Mouse (Mus musculus) liver, adult 2 months (tissue): ENCODE data around the gene Bank1. TPM values are rescaled to one million over a fixed set of nuclear protein-coding genes. Genes with fewer than 3 reads are reported as not detected.

Experiments
- DNase-seq: peaks from one replicate; pipeline ENCODE4 v3.0.0-alpha.2; 2011; ENCODE audit warnings: low read depth, low spot score; ENCODE audit errors: extremely low read depth
- H3K27ac ChIP-seq: fragments of 200-500 bp; replicated peaks from 2 replicates; pipeline ENCODE4 v1.5.1; 2012; ENCODE audit warnings: low read depth, mild to moderate bottlenecking, control low read depth, inconsistent platforms, low read length; ENCODE audit not compliant: insufficient read depth
- H3K27me3 ChIP-seq: fragments of 200-500 bp; 2 replicates; pipeline ENCODE4 v1.6.1; 2012; ENCODE audit warnings: mild to moderate bottlenecking, moderate library complexity, low read length, inconsistent platforms; ENCODE audit not compliant: control insufficient read depth, insufficient read depth
- H3K36me3 ChIP-seq: fragments of 200-500 bp; 2 replicates; pipeline ENCODE4 v1.6.1; 2012; ENCODE audit warnings: low read length, inconsistent platforms; ENCODE audit not compliant: control insufficient read depth, insufficient read depth
- H3K4me1 ChIP-seq: fragments of 200-500 bp; 2 replicates; pipeline ENCODE4 v1.6.1; 2011; ENCODE audit warnings: low read length; ENCODE audit not compliant: control insufficient read depth, insufficient read depth
- H3K4me3 ChIP-seq: fragments of 200-500 bp; 2 replicates; pipeline ENCODE4 v1.5.1; 2011; ENCODE audit warnings: low read depth, mild to moderate bottlenecking, control low read depth, low read length, moderate library complexity; ENCODE audit not compliant: insufficient read depth
- H3K79me2 ChIP-seq: fragments of 200-500 bp; 2 replicates; pipeline ENCODE4 v1.6.1; 2012; ENCODE audit warnings: inconsistent platforms, mild to moderate bottlenecking, low read length, moderate library complexity; ENCODE audit not compliant: control insufficient read depth, insufficient read depth
- H3K9ac ChIP-seq: fragments of 200-500 bp; 2 replicates; pipeline ENCODE4 v1.6.1; 2012; ENCODE audit warnings: low read depth, mild to moderate bottlenecking, control low read depth, inconsistent platforms, low read length
- CTCF ChIP-seq: fragments of 200-500 bp; IDR thresholded peaks from 2 replicates; pipeline ENCODE4 v1.5.1; 2011; ENCODE audit warnings: low read depth, low read length, control low read depth
- POLR2A ChIP-seq: fragments of 200-500 bp; IDR thresholded peaks from 2 replicates; pipeline ENCODE4 v1.6.1; 2011; ENCODE audit warnings: low read length, control low read depth; ENCODE audit not compliant: insufficient read depth; ENCODE audit errors: extremely low read depth
- WGBS: fragments of 180-500 bp; shearing (Covaris S2); methylation state at CpG from one replicate; pipeline ENCODE4 v1.1.7; 2018; 5-methylcytosine and 5-hydroxymethylcytosine counted together
- polyA plus RNA-seq: library from polyadenylated mRNA; depleted of rRNA; stranded (reverse); fragments of >200 nt; gene quantifications from 2 replicates; pipeline ENCODE4 v1.2.3, GENCODE M21; 2012
- total RNA-seq: library from RNA; depleted of rRNA; stranded (reverse); fragments of >200 nt; gene quantifications from 2 replicates; pipeline ENCODE4 v1.2.3, GENCODE M21; 2014

The Bank1 gene
- total and polyA plus RNA-seq, 2 experiments: 0.49 to 3.2 TPM

- TF ChIP-seq CTCF: no peak
- no peak for TF ChIP-seq POLR2A
- Histone ChIP-seq H3K4me3 (no peak overlapping the region), H3K79me2 (no peaks in the 10 kb centered on the region), H3K36me3 (no peaks in the 10 kb centered on the region), H3K27ac (no peak overlapping the region), H3K9ac (no peak overlapping the region), H3K4me1 (no peaks in the 10 kb centered on the region), H3K27me3 (no peaks in the 10 kb centered on the region)
- WGBS: 97% methylated on average over 2 of the region's 2 CpGs
- no peak for DNase-seq
Measured at GRCm38 (mm10) chr3:136045381-136045780, 280.5 kb downstream of the Bank1 start.

DNA sequence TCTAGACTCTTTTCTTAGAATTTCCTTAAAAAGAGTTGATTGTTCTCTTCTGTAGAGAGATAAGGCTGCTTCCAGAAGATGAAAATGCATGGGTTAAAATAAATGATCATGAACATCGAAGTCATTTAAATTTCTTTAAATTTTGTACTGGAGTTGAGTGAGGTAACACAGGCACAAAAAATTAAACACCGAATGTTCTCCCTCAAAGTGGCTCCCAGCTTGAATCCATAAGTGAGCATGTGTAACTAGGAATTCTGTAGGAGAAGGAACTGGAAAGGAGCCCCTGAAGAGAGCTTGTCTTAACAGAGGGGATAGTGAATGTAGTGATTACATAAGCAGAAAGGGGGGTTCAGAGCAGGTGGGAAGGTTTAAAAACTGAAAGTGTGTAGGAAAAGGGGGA lies 285.8 kb downstream of the Bank1 start:
- H3K4me3 ChIP-seq: no peak overlapping the region
- H3K79me2 ChIP-seq: no peaks in the 10 kb centered on the region
- DNase-seq: no peak
- no peaks in the 10 kb centered on the region for H3K27me3 ChIP-seq
- 88% methylated on average over 2 of the region's 2 CpGs for WGBS
- no peak overlapping the region for H3K9ac ChIP-seq
- no peak for TF ChIP-seq POLR2A
- TF ChIP-seq CTCF: no peak
- no peaks in the 10 kb centered on the region for H3K4me1 ChIP-seq
- no peak overlapping the region for H3K27ac ChIP-seq
- no peaks in the 10 kb centered on the region for H3K36me3 ChIP-seq

DNA sequence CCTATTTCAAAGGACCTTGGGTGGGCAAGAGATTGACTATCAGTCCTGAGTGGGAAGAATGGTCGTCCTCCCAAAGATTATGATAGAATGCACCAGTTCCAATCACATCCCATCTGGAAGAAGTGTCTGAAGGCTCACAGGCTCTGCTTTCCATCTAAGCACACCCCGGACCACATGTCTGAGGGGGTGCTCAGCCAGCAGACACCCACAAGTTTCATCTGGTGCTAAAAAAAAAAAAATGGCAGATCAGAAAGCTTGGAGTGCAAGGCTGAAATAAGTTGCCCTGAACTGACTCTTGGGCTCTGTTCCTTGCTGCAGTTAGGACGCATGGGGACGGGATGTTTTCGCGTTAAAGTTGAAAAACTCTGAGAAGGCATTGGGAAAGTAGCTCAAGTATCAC lies 286.4 kb downstream of the Bank1 start:
- WGBS: 93% methylated on average over 6 of the region's 6 CpGs
- Histone ChIP-seq H3K79me2 (no peaks in the 10 kb centered on the region), H3K27me3 (no peaks in the 10 kb centered on the region), H3K36me3 (no peaks in the 10 kb centered on the region), H3K4me3 (no peak overlapping the region), H3K9ac (no peak overlapping the region), H3K27ac (no peak overlapping the region), H3K4me1 (no peaks in the 10 kb centered on the region)
- TF ChIP-seq CTCF (no peak), POLR2A (no peak)
- DNase-seq: no peak

DNA sequence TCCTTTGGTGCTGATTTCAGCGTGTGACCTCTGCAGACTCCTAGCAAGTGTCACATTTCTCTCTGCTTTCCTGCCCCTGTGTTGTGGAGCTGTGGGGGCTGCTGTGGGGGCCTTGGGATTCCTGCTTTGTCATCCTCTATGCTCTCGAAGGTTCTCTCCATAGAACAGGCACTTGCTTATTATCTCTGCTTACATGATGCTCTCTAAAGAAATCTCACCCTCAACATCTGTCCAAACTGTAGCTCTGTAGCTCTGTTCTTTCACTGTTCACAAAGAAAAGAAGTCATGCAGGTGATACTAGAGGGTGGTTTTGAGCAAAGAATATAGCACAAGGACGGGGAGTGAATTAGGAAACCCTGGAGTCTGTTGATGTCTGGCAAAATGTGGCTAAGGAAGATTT lies 288.6 kb downstream of the Bank1 start:
- TF ChIP-seq CTCF (no peak), POLR2A (no peak)
- no peak for DNase-seq
- Histone ChIP-seq H3K79me2 (no peaks in the 10 kb centered on the region), H3K36me3 (no peaks in the 10 kb centered on the region), H3K27ac (no peak overlapping the region), H3K27me3 (no peaks in the 10 kb centered on the region), H3K9ac (no peak overlapping the region), H3K4me1 (no peaks in the 10 kb centered on the region), H3K4me3 (no peak overlapping the region)
- WGBS: 45% methylated on average over 3 of the region's 3 CpGs

GRCm38 (mm10) chr3:136035784-136036183 lies 290.1 kb downstream of the Bank1 start:
- Histone ChIP-seq H3K36me3 (no peaks in the 10 kb centered on the region), H3K4me1 (no peaks in the 10 kb centered on the region), H3K79me2 (no peaks in the 10 kb centered on the region), H3K4me3 (no peak overlapping the region), H3K9ac (no peak overlapping the region), H3K27me3 (no peaks in the 10 kb centered on the region), H3K27ac (no peak overlapping the region)
- no peak for TF ChIP-seq CTCF
- TF ChIP-seq POLR2A: no peak
- WGBS: 30% methylated on average over 1 of the region's 1 CpGs
- DNase-seq: peak; percentile 31

DNA sequence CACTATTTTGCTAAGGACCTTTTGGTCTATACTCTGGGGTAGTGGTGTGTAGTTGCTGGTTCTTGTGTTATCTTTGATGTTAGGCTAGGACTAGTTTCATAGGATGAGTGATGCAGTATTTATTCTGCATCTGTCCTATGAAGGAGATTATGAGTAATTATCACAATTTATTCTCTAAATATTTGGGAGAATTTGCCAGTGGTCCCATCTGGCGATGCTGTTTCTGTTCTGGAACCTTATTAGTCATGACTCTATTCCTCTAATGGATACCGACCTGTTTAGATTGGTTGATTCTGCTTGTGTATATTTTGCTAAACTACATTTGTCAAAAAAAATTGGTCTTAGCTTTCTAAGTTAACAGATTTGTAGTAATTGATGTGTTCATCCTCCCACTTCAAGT lies 301.0 kb downstream of the Bank1 start:
- no peak for DNase-seq
- H3K36me3 ChIP-seq: no peaks in the 10 kb centered on the region
- TF ChIP-seq CTCF: no peak
- no peak for TF ChIP-seq POLR2A
- WGBS: 93% methylated on average over 2 of the region's 2 CpGs
- no peaks in the 10 kb centered on the region for H3K27me3 ChIP-seq
- no peak overlapping the region for H3K9ac ChIP-seq
- no peaks in the 10 kb centered on the region for H3K4me1 ChIP-seq
- H3K79me2 ChIP-seq: no peaks in the 10 kb centered on the region
- no peak overlapping the region for H3K4me3 ChIP-seq
- no peak overlapping the region for H3K27ac ChIP-seq
